Mouse (Mus musculus): Measurements from ENCODE around the gene Folr1. TPM values are rescaled to one million over a fixed set of nuclear protein-coding genes. Genes with fewer than 3 reads are reported as not detected.

Gene Folr1
- total and polyA plus RNA-seq, 2 experiments from 2014 or later: 1.3 to 3.3 TPM

- DNase-seq (ENCODE audit: low spot score) (no peak), ATAC-seq (ENCODE audit: insufficient read depth, low read depth) (no peak)
- no peak overlapping the region for H3K4me2 ChIP-seq (ENCODE audit: low read depth, low read length)
- no peaks in the 10 kb centered on the region for H3K4me1 ChIP-seq (ENCODE audit: control insufficient read depth, insufficient read depth)
- no peak for TF ChIP-seq CTCF (IDR thresholded peaks at IDR 0.05; ENCODE audit: low read depth)
- H3K27me3 ChIP-seq (ENCODE audit: control insufficient read depth, insufficient read depth, low read length): no peaks in the 10 kb centered on the region
- no peak overlapping the region for H3K27ac ChIP-seq (ENCODE audit: low read depth)
- H3K4me3 ChIP-seq (ENCODE audit: low read depth, low read length): no peak overlapping the region
- H3K9ac ChIP-seq (replicated peaks; ENCODE audit: low read depth, low read length): no peak overlapping the region
- 91% methylated on average over 4 of the region's 4 CpGs for WGBS
- H3K36me3 ChIP-seq (replicated peaks; ENCODE audit: control insufficient read depth, insufficient read depth, low read length): no peaks in the 10 kb centered on the region
- no peaks in the 10 kb centered on the region; the same call in 1 of the 2 replicates for H3K9me3 ChIP-seq (replicated peaks; ENCODE audit: control insufficient read depth, low read length)
Observed at GRCm38 (mm10) chr7:101884160-101884559, 13.6 kb upstream of the Folr1 start.

DNA sequence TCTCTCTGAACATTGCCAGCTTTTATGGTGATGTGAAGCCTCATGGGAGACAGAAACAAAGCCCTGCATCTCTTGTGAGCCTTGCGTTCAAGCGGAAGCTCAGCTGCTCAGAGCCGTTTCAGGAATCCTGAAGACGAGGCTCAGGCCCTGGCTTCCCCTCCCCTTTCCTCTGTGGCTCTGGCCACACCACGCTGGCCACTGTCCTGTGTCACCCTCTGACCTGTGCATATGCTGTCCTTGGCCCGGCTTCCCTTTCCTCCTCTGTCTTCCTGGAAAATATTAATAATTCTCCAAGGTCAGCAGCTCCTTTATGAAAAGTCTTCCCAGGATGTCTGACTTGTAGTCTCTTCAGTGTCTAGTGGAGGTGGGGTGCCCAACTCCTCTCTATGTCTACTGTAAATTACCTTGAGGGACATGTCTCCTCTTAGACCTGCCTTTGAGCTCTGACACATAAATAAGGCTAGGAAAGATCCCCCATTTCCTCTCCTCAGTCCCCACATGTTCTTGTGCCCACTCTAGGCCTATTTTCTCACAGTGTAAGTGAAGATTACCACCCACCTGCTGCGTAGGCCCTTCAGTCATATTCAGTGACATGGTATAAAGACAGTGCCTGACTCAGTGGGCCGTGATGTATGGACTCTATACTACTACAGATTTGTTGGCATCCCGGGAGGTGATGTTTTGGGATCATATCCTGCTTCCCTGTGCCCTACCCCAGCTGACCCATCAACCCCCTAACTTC lies 12.0 kb upstream of the Folr1 start:
- Histone ChIP-seq H3K4me2 (ENCODE audit: low read depth, low read length) (no peak overlapping the region), H3K36me3 (replicated peaks; ENCODE audit: control insufficient read depth, insufficient read depth, low read length) (no peaks in the 10 kb centered on the region), H3K4me1 (ENCODE audit: control insufficient read depth, insufficient read depth) (no peaks in the 10 kb centered on the region), H3K27me3 (ENCODE audit: control insufficient read depth, insufficient read depth, low read length) (no peaks in the 10 kb centered on the region), H3K4me3 (ENCODE audit: low read depth, low read length) (no peak overlapping the region), H3K9me3 (replicated peaks; ENCODE audit: control insufficient read depth, low read length) (no peaks in the 10 kb centered on the region; the same call in 1 of the 2 replicates), H3K9ac (replicated peaks; ENCODE audit: low read depth, low read length) (no peak overlapping the region), H3K27ac (ENCODE audit: low read depth) (no peak overlapping the region; the same call in 1 of the 2 replicates)
- DNase-seq (ENCODE audit: low spot score) (no peak), ATAC-seq (ENCODE audit: insufficient read depth, low read depth) (peak; percentile 14; the same call in 1 of the 2 replicates)
- WGBS: 65% methylated on average over 9 of the region's 9 CpGs
- TF ChIP-seq EP300 (IDR thresholded peaks at IDR 0.05; ENCODE audit: low read depth): no peak
- no peak for TF ChIP-seq CTCF (IDR thresholded peaks at IDR 0.05; ENCODE audit: low read depth)

- Histone ChIP-seq H3K27me3 (ENCODE audit: control insufficient read depth, insufficient read depth, low read length) (no peaks in the 10 kb centered on the region), H3K27ac (ENCODE audit: low read depth) (no peak overlapping the region)
- WGBS: 62% methylated on average over 4 of the region's 4 CpGs
Observed at GRCm38 (mm10) chr7:101880855-101881254, 10.3 kb upstream of the Folr1 start.

DNA sequence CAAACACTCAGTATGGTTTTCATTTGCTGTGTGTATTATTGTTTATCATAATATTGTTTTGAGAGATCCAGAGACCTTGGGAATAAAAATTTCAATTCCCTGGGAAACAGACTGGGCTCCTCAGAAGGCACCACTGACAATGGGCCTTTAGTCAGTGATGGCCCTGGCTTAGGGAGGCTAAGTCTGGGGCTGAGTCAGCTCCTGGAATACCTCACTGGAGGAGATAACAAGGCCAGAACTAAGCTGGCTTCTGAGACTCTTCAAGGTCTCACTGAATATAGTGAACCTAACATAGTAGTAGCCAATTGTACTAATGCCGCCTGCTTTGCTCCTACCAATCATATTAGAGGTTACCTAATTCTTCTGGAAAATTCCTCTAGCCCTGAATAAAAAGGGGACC lies 5.4 kb upstream of the Folr1 start:
- Histone ChIP-seq H3K9ac (replicated peaks; ENCODE audit: low read depth, low read length) (no peak overlapping the region), H3K27ac (ENCODE audit: low read depth) (no peak overlapping the region), H3K9me3 (replicated peaks; ENCODE audit: control insufficient read depth, low read length) (no peaks in the 10 kb centered on the region), H3K36me3 (replicated peaks; ENCODE audit: control insufficient read depth, insufficient read depth, low read length) (no peaks in the 10 kb centered on the region), H3K4me1 (ENCODE audit: control insufficient read depth, insufficient read depth) (0 out of 2 replicates have a peak, but pooled peaks cover 6% of the 10 kb centered on the region), H3K4me3 (ENCODE audit: low read depth, low read length) (no peak overlapping the region), H3K4me2 (ENCODE audit: low read depth, low read length) (no peak overlapping the region), H3K27me3 (ENCODE audit: control insufficient read depth, insufficient read depth, low read length) (no peaks in the 10 kb centered on the region)
- no peak for TF ChIP-seq CTCF (IDR thresholded peaks at IDR 0.05; ENCODE audit: low read depth)
- ATAC-seq (ENCODE audit: insufficient read depth, low read depth) (no peak), DNase-seq (ENCODE audit: low spot score) (no peak)
- 96% methylated on average over 1 of the region's 1 CpGs for WGBS

More at GRCm38 (mm10) chr7:101880855-101881254, 10.3 kb upstream of the Folr1 start:
- DNase-seq (ENCODE audit: low spot score) (no peak), ATAC-seq (ENCODE audit: insufficient read depth, low read depth) (no peak)
- H3K36me3 ChIP-seq (replicated peaks; ENCODE audit: control insufficient read depth, insufficient read depth, low read length): no peaks in the 10 kb centered on the region
- no peak for TF ChIP-seq EP300 (IDR thresholded peaks at IDR 0.05; ENCODE audit: low read depth)
- TF ChIP-seq CTCF (IDR thresholded peaks at IDR 0.05; ENCODE audit: low read depth): no peak
- no peak overlapping the region for H3K4me3 ChIP-seq (ENCODE audit: low read depth, low read length)
- H3K4me2 ChIP-seq (ENCODE audit: low read depth, low read length): no peak overlapping the region
- H3K9me3 ChIP-seq (replicated peaks; ENCODE audit: control insufficient read depth, low read length): no peaks in the 10 kb centered on the region; the same call in 1 of the 2 replicates
- H3K4me1 ChIP-seq (ENCODE audit: control insufficient read depth, insufficient read depth): no peaks in the 10 kb centered on the region
- no peak overlapping the region for H3K9ac ChIP-seq (replicated peaks; ENCODE audit: low read depth, low read length)

DNA sequence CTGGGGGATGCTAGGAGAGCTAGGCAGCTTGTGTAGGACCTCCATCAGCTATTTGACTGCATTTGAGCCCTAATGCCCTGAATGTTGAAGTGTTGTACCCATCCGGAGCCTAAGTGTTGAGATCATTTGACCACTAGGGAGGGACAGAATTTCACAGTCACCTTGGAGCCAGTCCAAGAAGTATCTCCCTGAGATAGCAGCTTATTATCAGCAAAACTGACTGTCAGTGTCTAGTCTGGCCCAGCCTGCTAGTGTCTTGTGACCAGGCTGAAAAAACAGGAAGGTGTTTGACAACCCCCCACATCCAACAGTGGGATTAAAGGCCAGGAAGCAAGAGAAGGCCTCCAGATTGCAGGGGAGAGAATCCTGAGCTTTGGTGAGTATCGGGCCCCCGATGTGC lies 708 bp upstream of the Folr1 start:
- peak overlapping the region; percentile 41 for H3K27ac ChIP-seq (ENCODE audit: low read depth)
- no peak for ATAC-seq (ENCODE audit: insufficient read depth, low read depth)
- no peak overlapping the region for H3K4me3 ChIP-seq (ENCODE audit: low read depth, low read length)
- WGBS: 27% methylated on average over 3 of the region's 3 CpGs
- H3K9me3 ChIP-seq (replicated peaks; ENCODE audit: control insufficient read depth, low read length): no peaks in the 10 kb centered on the region
- no peak overlapping the region for H3K9ac ChIP-seq (replicated peaks; ENCODE audit: low read depth, low read length)
- no peak overlapping the region for H3K4me2 ChIP-seq (ENCODE audit: low read depth, low read length)
- TF ChIP-seq CTCF (IDR thresholded peaks at IDR 0.05; ENCODE audit: low read depth) (no peak; the same call in 1 of the 2 replicates), EP300 (IDR thresholded peaks at IDR 0.05; ENCODE audit: low read depth) (0 out of 2 replicates have a peak, but pooled peaks have one; percentile 26)
- no peak for DNase-seq (ENCODE audit: low spot score)
- no peaks in the 10 kb centered on the region for H3K36me3 ChIP-seq (replicated peaks; ENCODE audit: control insufficient read depth, insufficient read depth, low read length)
- H3K4me1 ChIP-seq (ENCODE audit: control insufficient read depth, insufficient read depth): 0 out of 2 replicates have a peak, but pooled peaks cover 14% of the 10 kb centered on the region
- H3K27me3 ChIP-seq (ENCODE audit: control insufficient read depth, insufficient read depth, low read length): no peaks in the 10 kb centered on the region

DNA sequence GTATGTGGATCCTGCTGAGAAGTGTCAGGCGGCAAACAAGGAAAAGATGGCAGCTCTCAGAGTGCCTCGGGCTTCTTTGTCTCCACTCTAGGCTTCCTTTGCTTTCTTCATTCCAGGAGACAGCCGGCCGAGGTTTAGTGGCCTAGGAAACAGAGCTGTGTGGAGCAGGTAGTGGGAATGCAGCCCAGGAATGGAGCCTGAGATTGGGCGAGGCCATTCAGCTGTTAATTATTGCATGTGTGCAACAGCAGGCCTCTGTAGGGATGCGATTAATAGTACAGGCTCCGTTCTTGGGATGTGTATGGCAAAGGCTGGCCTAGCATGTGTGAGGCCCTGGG lies 1.5 kb downstream of the Folr1 start:
- Histone ChIP-seq H3K9me3 (replicated peaks; ENCODE audit: control insufficient read depth, low read length) (no peaks in the 10 kb centered on the region), H3K4me2 (ENCODE audit: low read depth, low read length) (no peak overlapping the region), H3K4me3 (ENCODE audit: low read depth, low read length) (no peak overlapping the region), H3K27ac (ENCODE audit: low read depth) (no peak overlapping the region), H3K4me1 (ENCODE audit: control insufficient read depth, insufficient read depth) (0 out of 2 replicates have a peak, but pooled peaks cover 14% of the 10 kb centered on the region), H3K9ac (replicated peaks; ENCODE audit: low read depth, low read length) (no peak overlapping the region), H3K27me3 (ENCODE audit: control insufficient read depth, insufficient read depth, low read length) (no peaks in the 10 kb centered on the region), H3K36me3 (replicated peaks; ENCODE audit: control insufficient read depth, insufficient read depth, low read length) (no peaks in the 10 kb centered on the region)
- 77% methylated on average over 7 of the region's 7 CpGs for WGBS
- TF ChIP-seq CTCF (IDR thresholded peaks at IDR 0.05; ENCODE audit: low read depth) (no peak), EP300 (IDR thresholded peaks at IDR 0.05; ENCODE audit: low read depth) (no peak)
- ATAC-seq (ENCODE audit: insufficient read depth, low read depth): no peak
- no peak for DNase-seq (ENCODE audit: low spot score)
